Mouse (Mus musculus): ENCODE data around the gene Stk38l.
A peak's percentile ranks its signal among the peaks of the same experiment; 100 is the strongest.

The Stk38l gene

DNA sequence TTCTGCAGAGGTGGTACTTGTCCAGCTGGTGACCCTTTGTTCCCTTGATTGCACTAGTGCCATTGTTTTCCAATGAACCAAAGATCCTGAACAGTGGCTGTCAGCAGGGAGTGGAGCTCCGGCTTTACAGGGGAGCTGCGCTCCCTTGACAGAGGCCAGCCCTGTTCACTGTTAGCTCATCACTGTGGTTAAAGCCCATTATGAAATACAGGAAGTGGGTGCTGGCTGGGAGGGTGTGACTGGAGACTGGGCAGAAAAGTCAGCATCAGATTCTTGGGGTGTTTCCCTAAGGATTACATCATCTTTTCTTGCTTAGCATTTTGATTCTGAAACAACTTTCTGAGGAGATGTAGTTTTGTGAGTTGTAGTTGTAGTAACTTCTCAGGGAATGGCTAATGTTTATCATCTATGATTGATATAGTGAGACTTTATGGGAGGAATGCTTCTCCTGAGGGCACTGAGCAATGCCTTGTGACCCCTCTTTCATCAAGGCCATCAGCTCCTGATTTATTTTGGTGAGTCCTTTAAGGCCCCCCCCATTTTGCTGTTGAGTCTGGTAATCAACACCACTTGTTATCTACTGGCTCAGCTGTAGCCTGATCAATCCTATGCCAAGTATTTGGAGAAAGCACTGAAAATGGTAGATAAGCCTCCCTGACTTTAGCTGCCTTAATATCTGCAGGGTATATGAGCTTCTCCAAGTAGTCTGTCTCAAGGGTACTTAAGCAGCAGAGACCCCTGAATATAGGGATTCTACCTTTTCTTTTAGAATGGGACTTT, 52.0 kb downstream of the Stk38l start:
- no peak for DNase-seq

DNA sequence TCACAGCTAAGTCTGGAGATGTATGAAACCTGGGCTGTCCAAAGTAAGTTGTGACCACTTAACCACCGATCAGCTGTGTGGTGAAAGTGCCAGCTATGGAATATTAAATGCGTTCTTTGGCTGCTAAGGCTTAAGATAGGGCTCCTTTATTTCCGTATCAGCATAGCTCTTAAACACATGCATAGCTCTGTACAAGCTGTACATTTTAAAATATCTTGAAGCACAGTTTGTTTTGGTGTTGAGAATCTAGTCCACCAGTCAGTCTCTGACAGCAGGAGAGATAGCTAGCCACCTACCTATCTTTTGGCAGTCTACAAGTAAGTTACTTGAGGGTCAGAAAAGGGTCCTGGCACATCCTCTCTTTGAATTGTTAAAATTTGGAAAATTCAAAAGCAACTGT, 53.3 kb downstream of the Stk38l start:
- no peak for DNase-seq

DNA sequence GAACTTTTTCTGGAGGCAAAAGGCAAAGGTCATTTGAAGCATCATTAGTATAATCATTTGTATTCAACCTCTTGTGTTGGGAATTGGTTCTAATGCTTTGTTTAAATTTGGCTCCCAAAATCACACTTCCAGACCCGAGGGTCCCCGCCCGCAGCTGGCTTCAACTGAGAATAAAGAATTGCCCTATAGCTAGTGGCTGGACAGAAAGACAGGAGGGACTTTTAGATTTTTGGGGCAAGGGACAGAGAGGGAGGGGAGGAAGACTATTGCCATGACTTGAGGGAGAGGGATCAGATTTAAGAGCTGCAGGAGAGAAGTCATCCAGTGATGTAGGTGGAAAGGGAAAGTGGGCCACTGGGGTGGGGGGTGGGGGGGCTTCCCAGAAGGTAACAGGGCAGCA, 56.8 kb downstream of the Stk38l start:
- DNase-seq: no peak

DNA sequence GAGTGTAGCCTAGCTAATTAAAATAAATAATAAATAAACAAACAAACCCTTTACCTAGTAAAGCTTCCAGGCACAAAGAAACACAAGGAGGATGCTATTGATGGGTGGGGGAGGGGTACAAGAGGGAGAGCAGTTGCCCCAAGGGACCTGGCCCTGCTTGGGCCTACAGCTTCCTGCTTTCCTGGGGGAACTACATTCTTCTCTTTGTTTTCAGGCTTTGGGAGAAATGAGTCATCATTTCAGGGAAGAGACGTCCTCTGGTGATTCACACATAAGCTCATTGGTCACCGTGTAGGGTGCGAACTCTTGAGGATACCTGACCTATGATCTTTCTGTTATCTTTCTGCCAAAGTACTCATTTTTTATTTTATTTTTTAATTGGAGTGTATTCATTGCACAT, 68.7 kb downstream of the Stk38l start:
- no peak for DNase-seq

DNA sequence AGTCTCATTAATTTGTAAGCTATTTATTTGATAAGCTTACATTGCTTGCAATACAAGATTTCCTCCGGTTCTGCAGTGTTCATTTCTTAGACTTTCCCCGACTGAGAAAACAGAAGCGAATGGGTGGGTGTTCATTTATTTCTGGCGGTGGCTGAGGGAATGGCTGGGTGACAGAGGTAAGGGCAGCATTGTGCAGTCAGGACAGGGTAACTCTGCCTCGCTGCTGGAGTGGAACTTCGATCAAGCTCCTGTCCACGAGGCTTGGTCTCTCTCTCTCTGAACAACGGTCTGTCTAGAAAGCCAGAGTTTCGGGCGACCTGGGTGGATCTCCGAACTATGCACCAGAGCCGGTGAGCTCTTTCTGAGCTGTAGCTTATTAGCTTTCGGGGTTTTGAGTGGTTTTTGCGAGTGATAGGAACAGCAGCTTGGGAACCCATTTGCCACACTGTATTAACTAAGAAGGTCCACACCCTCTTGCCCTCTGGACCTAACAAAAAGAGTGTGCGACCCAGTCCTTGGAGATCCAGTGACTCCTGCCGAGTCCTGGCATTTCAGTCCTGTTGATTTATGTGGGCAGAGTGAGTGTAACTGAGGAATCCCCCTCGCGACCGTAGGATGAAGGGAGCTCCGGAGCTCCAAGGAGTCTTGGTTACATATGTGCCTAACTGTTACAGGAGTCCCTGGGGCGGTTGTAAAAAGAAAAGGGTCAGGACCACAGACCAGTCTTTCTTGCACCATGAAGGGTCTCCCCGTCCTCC, 70.5 kb downstream of the Stk38l start:
- DNase-seq: no peak

DNA sequence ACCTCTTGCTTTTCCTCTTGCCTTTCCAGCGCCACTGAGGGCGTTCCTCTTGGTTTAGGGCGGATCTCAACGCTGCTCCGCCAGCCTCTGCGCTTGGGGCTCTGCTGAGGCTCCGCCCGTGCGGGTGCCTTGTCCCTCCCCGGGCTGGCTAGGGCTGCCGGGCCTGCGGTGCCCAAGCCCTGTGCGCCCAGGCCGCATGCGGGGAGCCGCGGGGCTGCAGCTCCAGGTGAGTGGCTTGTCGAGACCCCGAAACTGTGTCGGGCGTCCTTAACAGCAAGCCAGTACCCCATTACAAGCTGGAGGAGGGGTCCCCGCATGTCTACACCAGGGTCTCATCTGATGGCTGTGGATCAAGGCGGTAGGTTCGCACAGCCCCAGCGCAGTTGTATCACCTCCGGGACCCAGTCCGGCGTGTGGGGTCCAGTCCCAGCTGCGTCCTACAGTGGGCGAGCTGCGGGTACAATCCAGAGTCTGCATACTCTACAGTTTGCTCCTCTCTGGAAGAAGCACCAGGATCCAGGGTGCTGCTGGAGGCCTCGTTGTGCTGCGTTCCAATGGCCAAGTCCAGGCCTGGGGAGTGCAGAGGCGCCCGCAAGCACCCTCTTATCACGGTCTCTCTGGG, 71.2 kb downstream of the Stk38l start, which contains the start of gene Arntl2:
Gene Arntl2, plus strand, starts transcription at position 132 of the 622 bp plus-strand sequence.
- DNase-seq: peak; percentile 73

DNA sequence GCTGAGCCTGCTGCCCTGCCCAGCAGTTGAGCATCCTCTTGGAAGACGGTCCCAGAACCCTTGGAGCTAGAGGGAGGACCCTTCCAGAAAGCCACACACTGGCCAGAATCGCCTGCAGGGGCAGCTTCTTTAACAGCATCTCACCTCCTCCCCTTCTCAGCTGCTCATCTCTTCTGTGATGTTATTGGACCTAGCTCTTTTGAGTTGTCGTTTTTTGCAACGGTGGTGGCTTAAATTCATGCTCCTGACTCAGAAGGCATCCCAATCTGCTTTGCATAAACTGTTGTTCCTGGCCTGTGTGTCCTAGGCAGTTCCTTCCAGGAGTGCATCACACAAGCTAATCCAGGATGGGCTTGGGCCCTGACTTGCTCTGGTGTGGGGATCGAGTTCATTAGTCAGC, 72.7 kb downstream of the Stk38l start:
- DNase-seq: no peak

DNA sequence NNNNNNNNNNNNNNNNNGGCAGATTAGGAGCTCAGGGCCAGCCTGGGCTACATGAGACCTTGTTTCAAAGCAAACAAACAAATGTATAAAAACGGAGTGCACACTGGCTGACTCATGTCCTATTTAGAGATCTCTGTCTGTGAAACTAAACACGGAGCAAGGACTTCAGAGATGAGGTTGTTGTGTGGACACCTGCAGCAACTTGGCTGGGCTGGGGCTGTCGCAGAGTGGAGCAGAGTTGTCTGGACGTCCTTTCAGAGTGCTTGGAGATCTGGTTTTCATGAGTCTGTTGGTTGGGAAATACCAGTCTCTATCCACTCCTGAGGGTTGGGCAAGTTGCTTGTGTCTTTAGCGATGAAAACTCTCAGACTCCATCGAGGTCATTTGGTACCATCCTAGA, 85.2 kb downstream of the Stk38l start:
- DNase-seq: no peak

DNA sequence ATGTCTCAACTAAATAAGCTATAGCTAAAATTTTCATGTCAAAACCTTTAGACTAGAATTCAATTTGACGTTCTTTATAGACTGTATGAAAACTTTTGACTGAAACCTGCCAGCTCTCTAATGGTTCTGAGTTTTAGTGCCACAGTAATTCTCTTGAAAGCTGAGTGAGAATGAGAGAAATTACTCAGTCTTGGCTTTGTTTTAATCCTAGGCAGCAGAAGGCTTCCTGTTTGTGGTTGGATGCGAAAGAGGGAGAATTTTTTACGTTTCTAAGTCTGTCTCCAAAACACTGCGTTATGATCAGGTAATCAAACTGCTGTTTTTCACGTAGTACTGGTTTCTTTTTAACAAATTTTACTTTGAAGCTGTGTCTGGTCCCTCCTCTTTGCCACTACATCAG, 88.2 kb downstream of the Stk38l start:
- no peak for DNase-seq

DNA sequence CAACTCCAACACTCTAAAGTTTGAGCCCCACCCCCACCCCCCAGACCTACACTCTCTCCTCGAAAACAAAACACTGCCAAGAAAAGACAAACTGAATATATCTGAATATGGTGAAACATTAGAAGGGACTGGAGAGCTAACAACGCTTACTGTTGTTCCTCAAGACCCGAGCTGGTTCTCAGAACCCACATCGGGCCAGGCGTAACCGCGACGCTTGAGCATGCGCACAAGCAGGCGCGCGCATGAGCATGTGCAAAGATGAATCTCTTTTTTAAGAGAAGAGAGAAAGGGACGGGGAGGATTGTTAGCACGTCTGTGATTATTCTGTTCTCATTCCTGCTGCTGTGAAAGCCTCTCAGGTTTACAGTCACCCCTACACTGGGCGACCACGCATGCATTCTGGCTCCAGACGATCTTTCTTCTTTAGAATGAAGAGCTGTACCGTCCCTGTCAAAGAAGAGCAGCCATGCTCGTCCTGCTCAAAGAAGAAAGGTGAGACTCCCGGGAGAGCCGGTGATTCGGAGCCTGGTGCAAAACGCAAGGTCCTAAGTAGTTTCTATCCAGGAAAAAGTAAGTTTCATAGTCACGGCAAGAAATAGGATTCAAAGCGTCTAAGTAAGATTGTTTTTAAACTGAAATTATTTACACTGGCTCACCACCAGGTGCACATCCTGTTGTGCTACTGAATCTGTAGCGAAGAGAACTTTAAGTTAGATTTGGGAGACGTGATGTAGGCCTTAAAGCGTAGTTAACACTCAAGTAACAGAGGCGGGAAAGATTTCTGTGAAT, 95.6 kb downstream of the Stk38l start:
- DNase-seq: no peak

DNA sequence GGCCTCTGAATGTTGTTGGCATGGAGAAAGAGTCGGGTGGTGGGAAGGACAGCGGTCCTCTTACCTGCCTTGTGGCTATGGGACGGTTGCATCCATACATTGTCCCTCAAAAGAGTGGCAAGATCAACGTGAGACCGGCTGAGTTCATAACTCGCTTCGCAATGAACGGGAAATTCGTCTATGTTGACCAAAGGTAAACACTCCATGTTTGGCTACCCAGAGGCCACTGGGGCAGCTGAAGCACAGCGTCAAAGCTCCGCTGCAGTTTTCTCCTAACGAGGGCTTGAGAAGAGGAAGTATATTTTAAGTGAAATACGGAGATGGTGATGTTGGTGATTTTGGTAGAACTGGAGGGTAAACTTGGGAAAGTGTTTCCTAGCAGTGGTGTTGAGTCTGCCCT, 97.2 kb downstream of the Stk38l start:
- DNase-seq: no peak

DNA sequence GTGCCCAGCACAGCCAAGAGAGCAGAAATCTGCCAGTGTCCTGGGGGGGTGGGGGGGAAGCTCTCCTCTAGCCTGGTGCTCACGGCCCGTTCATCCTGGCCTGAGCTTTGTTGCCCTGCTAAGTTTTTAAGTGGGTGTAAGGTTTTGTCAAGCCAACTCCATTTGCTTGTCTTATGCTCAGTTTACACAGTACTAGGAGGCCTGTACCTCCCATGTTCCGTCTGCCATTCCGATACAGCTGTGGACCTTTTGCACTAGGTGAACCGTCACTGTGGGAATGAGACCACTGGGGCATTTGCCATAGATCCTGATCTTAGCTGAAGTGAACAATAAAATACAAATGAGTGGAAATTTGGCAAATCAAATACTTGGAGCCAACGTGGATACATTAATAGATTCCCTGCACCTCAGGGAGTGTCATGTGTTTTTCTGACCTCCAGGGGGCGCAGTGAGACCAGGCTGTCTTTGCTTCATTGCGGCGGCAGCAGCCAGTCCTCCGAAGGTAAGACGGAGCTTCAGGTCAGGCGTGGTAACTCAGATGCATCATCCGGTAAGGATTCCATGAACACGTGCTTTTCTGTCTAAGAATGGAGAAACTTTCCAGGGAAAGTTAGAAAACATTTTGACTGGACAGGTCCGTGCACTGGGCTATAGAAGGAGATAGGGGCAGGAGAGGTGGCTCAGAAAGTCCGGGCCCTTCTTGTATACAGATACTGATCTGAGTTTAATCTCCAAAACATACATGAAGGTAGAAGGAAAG, 100.1 kb downstream of the Stk38l start:
- peak; percentile 74 for DNase-seq

DNA sequence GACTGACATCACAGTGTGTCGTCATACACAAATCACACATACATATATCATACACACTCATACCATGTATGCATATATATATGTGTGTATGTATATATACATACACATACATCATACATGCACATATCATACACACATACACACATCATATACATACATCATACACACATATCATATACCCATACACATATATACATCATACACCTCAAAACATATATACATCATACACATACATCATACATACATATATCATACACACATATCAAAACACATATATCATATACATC, 100.6 kb downstream of the Stk38l start:
- no peak for DNase-seq

Measured in kidney, adult 18-20 months (tissue).